Mouse (Mus musculus): Measurements from ENCODE around the gene Dnah7b.
"Not testable (repeated sequence)": the region's sequence is repeated elsewhere in the genome, so short reads cannot be mapped to it uniquely, and the experiment has no call there.

Dnah7b gene

DNA sequence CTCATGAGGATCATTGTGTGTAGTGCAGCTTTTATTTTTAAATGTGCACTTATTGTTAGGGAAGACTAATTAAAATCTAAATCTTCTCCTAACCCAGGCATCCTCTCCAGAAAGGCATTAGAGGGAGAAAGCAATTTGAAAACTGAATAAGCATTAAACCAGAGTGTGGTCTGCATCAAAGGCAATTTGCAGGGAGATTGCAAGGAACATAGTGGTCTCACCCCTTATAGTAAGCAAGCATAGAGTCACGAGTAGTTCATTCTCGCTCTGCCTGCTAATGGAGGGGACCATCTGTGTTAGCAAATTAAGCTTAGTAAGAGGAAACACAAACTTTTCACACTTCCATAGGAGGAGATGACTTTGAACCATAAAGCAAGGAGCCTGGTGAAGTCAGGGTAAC, 228.3 kb downstream of the Dnah7b start:
- not testable (repeated sequence) for DNase-seq (ENCODE audit: low spot score)

DNA sequence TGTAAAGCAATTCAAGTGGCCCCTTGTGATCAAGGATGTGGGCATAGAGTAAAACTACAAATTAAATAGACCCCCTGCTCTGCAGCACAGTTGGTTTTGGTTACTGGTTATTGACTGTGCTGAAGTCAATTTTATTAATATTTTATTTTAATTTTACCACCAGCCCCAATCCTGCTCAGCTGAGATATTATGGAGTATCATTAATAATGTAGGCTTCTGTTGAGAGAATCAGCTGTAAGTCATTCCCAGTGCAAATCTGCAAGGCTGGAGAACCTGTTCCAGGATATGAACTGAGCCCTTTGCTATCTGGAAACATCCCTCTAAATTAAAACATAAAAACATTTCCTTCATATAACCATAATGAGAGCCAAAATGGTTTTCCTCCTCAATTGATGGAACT, 259.8 kb downstream of the Dnah7b start:
- DNase-seq (ENCODE audit: low spot score), result not testable (repeated sequence)

DNA sequence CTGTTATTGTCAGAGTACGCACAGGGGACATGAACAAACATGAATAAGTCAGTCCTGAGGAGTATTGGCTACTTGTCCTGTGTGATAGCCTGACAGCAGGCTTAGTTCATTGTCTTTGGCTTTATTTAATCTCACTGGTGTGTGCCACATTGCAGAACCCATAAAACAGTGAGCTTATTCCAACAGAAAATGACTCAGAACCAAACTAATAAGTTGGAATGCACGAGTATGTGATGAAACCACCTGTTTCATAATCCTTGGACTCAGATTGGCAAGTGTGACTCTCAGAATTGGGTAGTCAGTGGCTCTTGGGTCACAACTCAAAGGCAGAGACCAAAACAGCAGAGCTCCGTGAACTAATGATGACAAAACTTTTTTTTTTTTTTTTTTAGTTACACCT, 279.2 kb downstream of the Dnah7b start:
- DNase-seq (ENCODE audit: low spot score), result not testable (repeated sequence)

DNA sequence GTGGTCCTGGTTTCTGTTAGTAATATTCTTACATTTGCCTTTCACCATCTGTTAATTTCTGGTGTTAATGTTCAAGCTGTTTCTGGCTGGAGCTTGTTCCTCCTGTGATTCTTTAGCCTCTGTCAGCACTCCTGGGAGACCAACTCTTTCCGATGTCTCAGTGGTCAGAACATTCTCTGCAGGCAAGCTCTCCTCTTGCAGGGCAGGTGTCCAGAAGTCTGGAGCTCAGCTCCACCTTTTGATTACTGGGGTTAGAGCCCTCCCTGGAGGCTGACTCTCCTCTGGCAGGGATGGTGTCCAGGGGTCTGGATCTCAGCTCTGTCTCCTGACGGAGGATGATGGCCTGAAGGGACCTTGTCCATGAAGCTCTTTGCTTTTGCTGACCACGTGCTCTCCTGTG, 314.5 kb downstream of the Dnah7b start:
- DNase-seq (ENCODE audit: low spot score), result not testable (repeated sequence)

DNA sequence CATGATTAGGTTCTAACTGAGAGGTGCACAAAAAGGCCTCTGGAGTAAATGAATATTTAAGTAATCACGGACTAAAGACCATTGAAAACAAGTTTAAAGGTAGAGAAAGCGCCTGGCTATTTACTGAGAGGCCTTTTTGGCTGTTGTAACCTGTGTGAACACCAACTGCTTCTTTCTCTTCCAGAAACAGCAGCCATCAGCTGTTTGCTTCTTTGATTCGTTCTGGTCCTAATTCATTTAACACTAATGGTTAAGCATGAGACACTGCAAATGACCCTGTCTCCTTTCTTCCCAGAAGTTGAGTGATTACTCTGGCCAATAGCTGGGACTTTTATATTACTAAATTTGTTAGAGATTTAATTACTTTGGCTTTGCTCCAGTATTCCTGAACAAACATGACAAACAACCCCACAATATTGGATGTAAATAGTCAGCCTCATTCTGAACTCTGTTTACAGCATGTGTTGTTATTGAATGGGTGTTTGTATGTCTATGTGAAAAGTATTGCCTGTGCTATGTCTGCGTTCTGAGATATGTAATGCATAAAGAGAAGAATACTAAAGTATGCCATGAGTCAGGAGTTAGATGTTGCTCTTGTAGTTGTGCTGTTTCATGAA, 328.7 kb downstream of the Dnah7b start:
- not testable (repeated sequence) for DNase-seq (ENCODE audit: low spot score)

DNA sequence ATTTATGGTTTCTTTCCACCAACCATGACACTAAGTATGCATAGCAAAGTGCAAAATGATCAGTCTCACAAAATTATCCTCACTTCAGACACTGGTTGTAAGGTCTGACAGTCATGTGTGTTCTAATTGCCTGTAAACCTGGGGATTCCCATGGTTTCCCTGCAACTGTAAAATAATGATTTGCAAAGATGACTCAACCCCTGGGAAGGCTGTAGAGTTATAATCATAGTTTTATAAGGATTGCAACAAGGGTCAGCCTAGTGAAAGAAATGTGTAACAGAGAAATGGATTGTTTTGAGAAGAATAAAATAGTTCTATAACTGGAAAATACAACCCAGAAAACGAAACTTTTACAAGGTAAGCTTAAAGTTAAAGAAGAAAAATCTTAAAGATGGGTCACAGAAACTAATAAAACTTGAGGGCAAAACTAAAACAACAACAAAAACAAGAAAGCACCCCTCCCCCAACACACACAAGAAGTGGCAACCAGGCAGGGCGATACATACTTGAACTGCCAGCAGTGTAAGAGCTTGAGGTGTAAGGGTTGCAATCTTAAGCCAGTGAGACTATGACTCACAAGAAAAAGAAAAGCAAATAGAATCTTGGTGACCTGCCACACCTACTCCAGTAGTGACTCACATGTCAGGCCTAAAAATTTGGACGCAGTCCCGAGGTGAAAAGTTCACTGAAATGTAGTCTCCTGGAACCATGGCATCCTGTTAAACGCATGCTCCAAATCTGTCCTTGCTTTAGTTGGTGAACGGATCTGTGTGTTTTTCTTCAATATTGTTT, 342.4 kb downstream of the Dnah7b start:
- DNase-seq (ENCODE audit: low spot score), result no peak

DNA sequence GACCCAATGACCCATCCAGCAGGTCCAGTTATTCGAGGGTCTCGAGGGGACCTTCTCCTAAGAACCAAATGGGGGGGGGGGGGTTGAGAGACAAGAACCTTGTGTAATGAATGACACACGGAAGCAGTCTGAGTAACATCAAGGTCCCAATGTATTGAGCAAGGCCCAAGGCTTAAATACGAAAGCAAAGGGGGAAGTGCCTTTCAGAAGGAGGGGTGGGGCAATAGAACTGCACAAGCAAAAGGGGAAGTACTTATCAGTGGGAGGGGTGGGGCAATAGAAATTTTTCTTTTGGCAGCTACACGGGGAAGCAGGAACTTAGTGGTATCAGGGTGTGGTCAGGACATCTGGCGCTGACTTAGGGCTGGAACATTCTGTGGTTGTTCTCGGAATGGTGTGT, 348.7 kb downstream of the Dnah7b start:
- not testable (repeated sequence) for DNase-seq (ENCODE audit: low spot score)

DNA sequence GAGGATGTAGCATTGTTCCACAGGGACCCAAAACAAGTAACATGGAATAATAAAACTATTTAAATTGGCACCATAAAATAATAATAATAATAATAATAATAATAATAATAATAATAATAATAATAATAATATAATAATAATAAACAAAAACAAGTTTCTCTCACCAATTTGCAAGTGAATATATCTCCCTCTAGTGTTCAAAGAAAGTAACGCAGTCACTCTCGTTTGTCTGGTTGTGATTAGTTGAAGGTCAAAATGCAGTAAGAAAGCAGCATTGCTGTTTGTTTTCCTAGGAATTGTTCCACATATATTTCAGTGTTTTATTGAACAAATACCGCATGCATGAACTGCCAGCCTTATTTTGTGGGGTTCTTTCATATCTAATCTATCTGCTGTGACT, 350.8 kb downstream of the Dnah7b start:
- not testable (repeated sequence) for DNase-seq (ENCODE audit: low spot score)

DNA sequence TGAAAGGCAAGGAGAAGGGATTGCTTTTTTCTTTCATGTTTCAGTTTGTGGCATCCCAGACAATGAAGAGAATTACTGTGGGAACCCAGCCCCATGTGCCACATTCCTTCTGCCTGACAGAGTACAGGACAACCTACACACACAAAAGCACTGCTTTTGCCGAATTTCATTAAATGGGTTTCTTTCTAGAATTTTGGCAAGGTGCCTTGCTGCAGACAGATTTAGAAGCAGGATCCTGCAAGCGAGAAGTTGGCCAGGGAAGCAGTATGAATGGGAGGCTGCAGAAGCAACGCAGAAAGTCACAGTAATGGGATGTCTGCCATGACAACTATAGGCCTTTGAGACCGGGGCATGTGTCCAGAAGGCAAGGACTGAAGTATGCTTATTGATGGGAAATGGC, 352.9 kb downstream of the Dnah7b start:
- not testable (repeated sequence) for DNase-seq (ENCODE audit: low spot score)

Data from testis, postnatal 10 days (tissue).